27 mouse cellular contexts compared by ENCODE assay signal in genomic region chr8:126841187-126841586, GRCm38 (mm10).
DNase-seq lines count a peak whose midpoint lies in the region.
"Had no signal": no experiment of that assay in that cellular context is flagged by ENCODE, and none has a peak within 500 bp of the region (broad histone marks: within the 10 kb centered on the region; RNA-seq: fewer than 3 reads in every experiment).

No protein-coding gene starts in this region.

- H3K36me3 ChIP-seq in heart, embryonic 10.5 days = no peaks in the 10 kb centered on the region
- no peaks in the 10 kb centered on the region for H3K36me3 ChIP-seq in macrophage (ENCODE audit: inconsistent target)
- H3K36me3 ChIP-seq: embryonic facial prominence, embryonic 10.5 days; embryonic facial prominence, embryonic 15.5 days; heart, embryonic 13.5 days; limb, embryonic 12.5 days; liver, embryonic 15.5 days; midbrain, embryonic 12.5 days; stomach, embryonic 15.5 days had no signal

- no peaks in the 10 kb centered on the region for H3K27me3 ChIP-seq in heart, embryonic 10.5 days (ENCODE audit: insufficient read depth, poor library complexity, severe bottlenecking)
- H3K27me3 ChIP-seq: embryonic facial prominence, embryonic 15.5 days; forebrain, embryonic 13.5 days; heart, embryonic 13.5 days; limb, embryonic 12.5 days; liver, embryonic 15.5 days; midbrain, embryonic 12.5 days; stomach, embryonic 15.5 days had no signal

- no peak for DNase-seq in heart, embryonic 10.5 days (ENCODE audit: low spot score)
- DNase-seq in heart, postnatal 25 days (ENCODE audit: low spot score) = no peak
- peak; percentile 54 for DNase-seq in layer of hippocampus, adult 9-11 months
- no peak for DNase-seq in layer of hippocampus, adult 18-20 months (ENCODE audit: low spot score in 2 of 2)
- peak; percentile 23 for DNase-seq in R1 (ENCODE audit: low read depth, low spot score)
- no peak for DNase-seq in gastrocnemius, adult 8-10 months (ENCODE audit: low spot score in 2 of 2)
- DNase-seq: adrenal gland, adult 2 months; cerebellum, adult 8-10 months; cerebellum, postnatal 25 days; heart, adult 2 months; heart, postnatal 10 days; kidney, adult 2 months; kidney, postnatal 36 days; lung, embryonic 14.5 days; lung, postnatal 14 days; right cerebral cortex, postnatal 25 days; thymus, postnatal 14 days had no signal

- no peaks in the 10 kb centered on the region for H3K9me3 ChIP-seq in heart, embryonic 10.5 days
- H3K9me3 ChIP-seq: embryonic facial prominence, embryonic 10.5 days; embryonic facial prominence, embryonic 15.5 days; forebrain, embryonic 13.5 days; heart, embryonic 13.5 days; limb, embryonic 12.5 days; liver, embryonic 15.5 days; midbrain, embryonic 12.5 days; stomach, embryonic 15.5 days had no signal

- no peaks in the 10 kb centered on the region for H3K79me2 ChIP-seq in macrophage (ENCODE audit: inconsistent target)

- 79% methylated on average over 7 of the region's 7 CpGs for WGBS in heart, embryonic 10.5 days
- 90% methylated on average over 7 of the region's 7 CpGs for WGBS in macrophage (ENCODE audit: missing documents)

- H3K4me3 ChIP-seq in heart, embryonic 10.5 days = no peak overlapping the region
- no peak overlapping the region for H3K4me3 ChIP-seq in macrophage (ENCODE audit: inconsistent target)
- H3K4me3 ChIP-seq: embryonic facial prominence, embryonic 10.5 days; embryonic facial prominence, embryonic 15.5 days; forebrain, embryonic 13.5 days; heart, adult 2 months; heart, embryonic 13.5 days; limb, embryonic 12.5 days; liver, embryonic 15.5 days; midbrain, embryonic 12.5 days; myocyte; stomach, embryonic 15.5 days had no signal

- H3K4me1 ChIP-seq in heart, embryonic 10.5 days = peaks cover 45% of the 10 kb centered on the region

- H3K27ac ChIP-seq in heart, embryonic 10.5 days = peak overlapping the region; percentile 29
- 0 out of 2 replicates have a peak overlapping the region, but pooled peaks have one; percentile 94 for H3K27ac ChIP-seq in macrophage
- H3K27ac ChIP-seq: embryonic facial prominence, embryonic 10.5 days; embryonic facial prominence, embryonic 15.5 days; heart, adult 2 months; limb, embryonic 12.5 days; liver, embryonic 15.5 days; stomach, embryonic 15.5 days had no signal

- intact Hi-C loops in heart, postnatal 25 days (cut with DNase I) = loop anchor here (5.0 kb wide), 1 partner anchor 344 kb away; no protein-coding TSS in a partner anchor

Comparison
In these comparisons a context has a peak if more than half of its experiments do, and no peak if none do; other contexts are left out.
1. DNase-seq: peak in layer of hippocampus, adult 9-11 months (single experiment) and R1 (single experiment); none in heart, embryonic 10.5 days (single experiment), heart, postnatal 25 days (single experiment), layer of hippocampus, adult 18-20 months (0 of 2) and gastrocnemius, adult 8-10 months (0 of 2).